Mouse (Mus musculus) heart, adult 2 months (tissue): ENCODE measurements at regions not wholly inside any gene's neighbourhood (a gene's known extent, or its start where the extent isn't known, plus 50 kb on each side); places are given as distances from the start of the nearest gene placed in this dataset.
A peak's percentile ranks its signal among the peaks of the same experiment; 100 is the strongest.

ENCODE experiments used
- CTCF ChIP-seq: fragments of 200-600 bp; IDR thresholded peaks from 2 replicates; pipeline ENCODE4 v1.8.1; 2022; ENCODE audit warnings: antibody characterized with exemption, mild to moderate bottlenecking, moderate library complexity
- POLR2A ChIP-seq: fragments of 200-500 bp; IDR thresholded peaks from 2 replicates; pipeline ENCODE4 v1.6.1; 2011; ENCODE audit warnings: mild to moderate bottlenecking, low read depth, low read length, control low read depth; ENCODE audit not compliant: insufficient read depth

GRCm38 (mm10) chr19:28776868-28777267, 58.0 kb upstream of the Slc1a1 start:
- peak; percentile 79 for TF ChIP-seq CTCF
- no peak for TF ChIP-seq POLR2A
